Mouse (Mus musculus) thymus, adult 2 months (tissue): ENCODE measurements around the gene Slc9a1. TPM values are rescaled to one million over a fixed set of nuclear protein-coding genes. Genes with fewer than 3 reads are reported as not detected.

Experiments
- DNase-seq: peaks from one replicate; pipeline ENCODE4 v3.0.0; 2021
- H3K27ac ChIP-seq: fragments of 200-500 bp; 2 replicates; pipeline ENCODE4 v1.5.1; 2012; ENCODE audit warnings: low read length, control low read depth; ENCODE audit not compliant: control insufficient read depth, insufficient read depth
- H3K27me3 ChIP-seq: fragments of 200-500 bp; 2 replicates; pipeline ENCODE4 v1.6.1; 2012; ENCODE audit warnings: mild to moderate bottlenecking, low read length, moderate library complexity, mixed read lengths; ENCODE audit not compliant: control insufficient read depth, insufficient read depth
- H3K36me3 ChIP-seq: fragments of 200-500 bp; 2 replicates; pipeline ENCODE4 v1.6.1; 2012; ENCODE audit warnings: mild to moderate bottlenecking, low read length, moderate library complexity; ENCODE audit not compliant: control insufficient read depth, insufficient read depth
- H3K4me1 ChIP-seq: fragments of 200-500 bp; replicated peaks from 2 replicates; pipeline ENCODE4 v1.6.1; 2012; ENCODE audit warnings: low read length; ENCODE audit not compliant: control insufficient read depth, insufficient read depth
- H3K4me3 ChIP-seq: fragments of 200-500 bp; 2 replicates; pipeline ENCODE4 v1.5.1; 2012; ENCODE audit warnings: mild to moderate bottlenecking, low read length, control low read depth, moderate library complexity; ENCODE audit not compliant: control insufficient read depth, insufficient read depth
- CTCF ChIP-seq: fragments of 200-500 bp; IDR thresholded peaks from 2 replicates; pipeline ENCODE4 v1.5.1; 2012; ENCODE audit warnings: mild to moderate bottlenecking, control low read depth, low read length, moderate library complexity, borderline replicate concordance; ENCODE audit not compliant: control insufficient read depth, poor library complexity, insufficient read depth; ENCODE audit errors: extremely low read depth
- POLR2A ChIP-seq: fragments of 200-500 bp; IDR thresholded peaks from 2 replicates; pipeline ENCODE4 v1.6.1; 2012; ENCODE audit warnings: mild to moderate bottlenecking, low read length, control low read depth, moderate library complexity; ENCODE audit not compliant: control insufficient read depth, poor library complexity, insufficient read depth; ENCODE audit errors: extremely low read depth
- WGBS: fragments of 180-500 bp; shearing (Covaris S2); methylation state at CpG from one replicate; pipeline ENCODE4 v1.1.7; 2018; 5-methylcytosine and 5-hydroxymethylcytosine counted together
- polyA plus RNA-seq: library from polyadenylated mRNA; depleted of rRNA; stranded (reverse); fragments of >200 nt; gene quantifications from 2 replicates; pipeline ENCODE4 v1.2.3, GENCODE M21; 2012

Slc9a1 gene
- polyA plus RNA-seq, 1 experiment = 77.9 TPM

- Histone ChIP-seq H3K4me1 (no peaks in the 10 kb centered on the region), H3K27me3 (no peaks in the 10 kb centered on the region), H3K36me3 (no peaks in the 10 kb centered on the region), H3K27ac (no peak overlapping the region), H3K4me3 (no peak overlapping the region)
- no peak for DNase-seq
- no peak for TF ChIP-seq CTCF
- TF ChIP-seq POLR2A = no peak
- 87% methylated on average over 17 of the region's 17 CpGs for WGBS
Measured at GRCm38 (mm10) chr4:133432560-133433171, 63.2 kb downstream of the Slc9a1 start.

DNA sequence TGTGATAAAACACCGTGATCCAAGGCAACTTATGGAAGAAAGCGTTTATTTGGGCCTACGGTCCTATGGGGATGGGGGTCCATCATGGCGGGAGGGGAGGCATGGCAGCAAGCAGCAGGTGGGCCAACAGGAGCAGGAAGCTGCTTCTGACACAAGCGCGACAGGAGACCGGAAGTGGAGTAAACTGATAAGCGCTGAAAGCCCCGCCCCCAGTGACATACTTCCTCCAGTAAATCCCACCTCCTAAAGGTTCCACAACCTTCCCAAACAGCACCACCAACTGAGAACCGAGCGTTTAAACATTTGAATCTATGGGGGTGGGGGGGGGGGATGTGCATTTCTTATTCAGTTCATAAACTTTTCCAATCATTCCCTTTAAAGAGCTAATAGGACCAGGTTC is 66.4 kb downstream of the Slc9a1 start:
- Histone ChIP-seq H3K36me3 (no peaks in the 10 kb centered on the region), H3K27me3 (no peaks in the 10 kb centered on the region), H3K4me3 (no peak overlapping the region), H3K27ac (no peak overlapping the region), H3K4me1 (peaks cover 16% of the 10 kb centered on the region)
- TF ChIP-seq CTCF (no peak), POLR2A (no peak)
- DNase-seq = no peak
- 98% methylated on average over 11 of the region's 11 CpGs for WGBS

- no peak for TF ChIP-seq POLR2A
- TF ChIP-seq CTCF = no peak
- Histone ChIP-seq H3K4me3 (no peak overlapping the region), H3K4me1 (peaks cover 16% of the 10 kb centered on the region), H3K36me3 (no peaks in the 10 kb centered on the region), H3K27ac (no peak overlapping the region), H3K27me3 (no peaks in the 10 kb centered on the region)
- WGBS = 13% methylated on average over 17 of the region's 17 CpGs
- peak; percentile 33 for DNase-seq
Measured at GRCm38 (mm10) chr4:133439460-133440376, 70.2 kb downstream of the Slc9a1 start.

GRCm38 (mm10) chr4:133440377-133440795 is 70.9 kb downstream of the Slc9a1 start:
- H3K4me1 ChIP-seq = peaks cover 16% of the 10 kb centered on the region
- H3K27ac ChIP-seq = no peak overlapping the region
- DNase-seq = no peak
- no peak overlapping the region for H3K4me3 ChIP-seq
- 1% methylated on average over 6 of the region's 6 CpGs for WGBS
- TF ChIP-seq CTCF = no peak
- no peak for TF ChIP-seq POLR2A
- no peaks in the 10 kb centered on the region for H3K27me3 ChIP-seq
- no peaks in the 10 kb centered on the region for H3K36me3 ChIP-seq

- H3K36me3 ChIP-seq = no peaks in the 10 kb centered on the region
- H3K27me3 ChIP-seq = no peaks in the 10 kb centered on the region
- no peak overlapping the region for H3K27ac ChIP-seq
- TF ChIP-seq POLR2A (no peak), CTCF (no peak)
- no peak for DNase-seq
- WGBS = 97% methylated on average over 3 of the region's 3 CpGs
- H3K4me1 ChIP-seq = peaks cover 16% of the 10 kb centered on the region
- H3K4me3 ChIP-seq = no peak overlapping the region
Measured at GRCm38 (mm10) chr4:133442194-133442593, 72.7 kb downstream of the Slc9a1 start.

GRCm38 (mm10) chr4:133443085-133443484 is 73.6 kb downstream of the Slc9a1 start:
- Histone ChIP-seq H3K27ac (no peak overlapping the region), H3K4me1 (peaks cover 16% of the 10 kb centered on the region), H3K36me3 (no peaks in the 10 kb centered on the region), H3K4me3 (no peak overlapping the region), H3K27me3 (no peaks in the 10 kb centered on the region)
- TF ChIP-seq POLR2A (no peak), CTCF (no peak)
- 67% methylated on average over 5 of the region's 5 CpGs for WGBS
- DNase-seq = no peak

DNA sequence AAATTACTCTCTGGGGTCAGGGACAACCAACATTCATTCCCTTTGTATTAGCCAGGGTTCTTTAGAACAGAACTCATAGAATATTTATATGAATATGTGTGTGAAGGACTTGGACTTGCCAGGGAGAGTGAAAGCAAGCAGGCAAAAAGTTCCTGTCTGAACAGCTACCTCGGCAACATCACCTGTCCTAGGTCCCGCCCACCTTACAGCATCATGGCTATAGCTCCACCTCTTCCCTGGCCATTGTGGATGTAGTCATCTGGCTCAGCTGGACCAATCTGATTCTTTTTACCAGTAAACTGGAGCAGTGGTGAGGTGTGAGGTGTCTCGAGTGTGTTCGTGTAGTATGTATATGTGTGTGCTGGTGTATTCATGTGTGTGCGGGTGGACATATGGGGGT is 76.2 kb downstream of the Slc9a1 start:
- Histone ChIP-seq H3K27ac (no peak overlapping the region), H3K36me3 (no peaks in the 10 kb centered on the region), H3K27me3 (no peaks in the 10 kb centered on the region), H3K4me3 (no peak overlapping the region), H3K4me1 (no peaks in the 10 kb centered on the region)
- no peak for DNase-seq
- WGBS = 96% methylated on average over 5 of the region's 5 CpGs
- no peak for TF ChIP-seq CTCF
- no peak for TF ChIP-seq POLR2A
